Comparison of ENCODE assay signal across 28 mouse cellular contexts in the genomic region with DNA sequence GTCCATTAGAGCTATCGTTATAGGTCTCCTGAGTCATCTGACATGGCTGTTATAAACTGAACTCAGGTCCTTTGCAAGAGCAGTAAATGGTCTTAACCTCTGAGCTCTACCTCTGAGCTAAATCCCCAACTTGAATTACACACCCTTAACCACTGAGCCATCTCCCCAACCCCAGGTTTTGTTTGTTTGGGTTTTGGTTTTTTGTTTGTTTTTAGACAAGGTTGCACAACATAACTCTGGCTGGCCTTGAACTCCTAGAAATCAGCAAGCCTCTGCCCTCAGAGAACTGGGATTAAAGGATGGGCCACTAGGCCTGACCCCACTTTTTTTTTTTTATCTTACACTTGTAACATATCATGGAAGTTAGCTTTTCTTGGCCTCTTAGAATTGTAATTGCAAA. TPM values are rescaled to one million over a fixed set of nuclear protein-coding genes. Genes with fewer than 3 reads are reported as not detected.
"Had no signal": no experiment of that assay in that cellular context is flagged by ENCODE, and none has a peak within 500 bp of the region (broad histone marks: within the 10 kb centered on the region; RNA-seq: fewer than 3 reads in every experiment).

No protein-coding gene starts in this region.

- ATAC-seq: forebrain, embryonic 13.5 days; forebrain, embryonic 14.5 days; forebrain, embryonic 15.5 days; forebrain, embryonic 16.5 days; forebrain, postnatal 0 days had no signal

- H3K27me3 ChIP-seq: embryonic facial prominence, embryonic 12.5 days; embryonic facial prominence, embryonic 13.5 days; embryonic facial prominence, embryonic 15.5 days; forebrain, embryonic 12.5 days; forebrain, embryonic 13.5 days; forebrain, embryonic 15.5 days had no signal

- H3K27ac ChIP-seq: embryonic facial prominence, embryonic 10.5 days; embryonic facial prominence, embryonic 12.5 days; embryonic facial prominence, embryonic 13.5 days; embryonic facial prominence, embryonic 15.5 days; forebrain, embryonic 12.5 days; forebrain, embryonic 13.5 days; forebrain, embryonic 15.5 days; gastrocnemius, adult 2 months; heart, adult 2 months had no signal

- DNase-seq: cerebellum, adult 2 months; cerebellum, adult 8-10 months; cerebellum, adult 9-10 months; cerebellum, adult 9-11 months; cerebellum, postnatal 10 days; cerebellum, postnatal 14 days; cerebellum, postnatal 25 days; cerebellum, postnatal 36 days; embryo, embryonic 11 days; forebrain, postnatal 0 days; gastrocnemius, adult 2 months; gastrocnemius, postnatal 10 days; gastrocnemius, postnatal 14 days; gastrocnemius, postnatal 25 days; gastrocnemius, postnatal 36 days; heart, adult 11 months; heart, adult 18-20 months; heart, adult 2 months had no signal

- H3K4me2 ChIP-seq: embryonic facial prominence, embryonic 12.5 days; embryonic facial prominence, embryonic 13.5 days; embryonic facial prominence, embryonic 15.5 days; forebrain, embryonic 12.5 days; forebrain, embryonic 13.5 days; forebrain, embryonic 15.5 days had no signal

- H3K9ac ChIP-seq: embryonic facial prominence, embryonic 12.5 days; embryonic facial prominence, embryonic 13.5 days; embryonic facial prominence, embryonic 15.5 days; forebrain, embryonic 12.5 days; forebrain, embryonic 13.5 days; forebrain, embryonic 15.5 days; forebrain, postnatal 0 days had no signal

- H3K4me3 ChIP-seq: embryonic facial prominence, embryonic 10.5 days; embryonic facial prominence, embryonic 12.5 days; embryonic facial prominence, embryonic 13.5 days; embryonic facial prominence, embryonic 15.5 days; erythroblast, embryonic 14.5 days; forebrain, embryonic 12.5 days; forebrain, embryonic 13.5 days; forebrain, embryonic 15.5 days; gastrocnemius, adult 2 months; heart, adult 2 months had no signal

- H3K9me3 ChIP-seq: embryonic facial prominence, embryonic 10.5 days; embryonic facial prominence, embryonic 12.5 days; embryonic facial prominence, embryonic 13.5 days; embryonic facial prominence, embryonic 15.5 days; forebrain, embryonic 12.5 days; forebrain, embryonic 13.5 days; forebrain, embryonic 15.5 days had no signal

RNA-seq across cellular contexts. Expression of a gene that starts 14.5 kb away (rescaled TPM):
- polyA plus RNA-seq: erythroblast, embryonic 14.5 days had no signal
